In genomic region chr19:53389851-53390431, GRCm38 (mm10) we compare ENCODE assay signal across 8 mouse cellular contexts. TPM values are rescaled to one million over a fixed set of nuclear protein-coding genes. Genes with fewer than 3 reads are reported as not detected.
A peak's percentile ranks its signal among the peaks of the same experiment; 100 is the strongest.
DNase-seq lines count a peak whose midpoint lies in the region; ATAC-seq and TF ChIP-seq lines count a peak whose summit lies in the region.

No protein-coding gene starts in this region.

- peak; percentile 31; the same call in 1 of the 2 replicates for TF ChIP-seq CTCF in forebrain, postnatal 0 days (IDR thresholded peaks at IDR 0.05; ENCODE audit: low read depth)

- H3K4me1 ChIP-seq in forebrain, postnatal 0 days (ENCODE audit: insufficient read depth), result peaks cover 7% of the 10 kb centered on the region; the same call in 1 of the 2 replicates
- peaks cover 59% of the 10 kb centered on the region for H3K4me1 ChIP-seq in liver, embryonic 12.5 days
- peaks cover 12% of the 10 kb centered on the region for H3K4me1 ChIP-seq in neural tube, embryonic 14.5 days (ENCODE audit: control insufficient read depth, insufficient read depth, low read length)

- no peaks in the 10 kb centered on the region for H3K9me3 ChIP-seq in forebrain, postnatal 0 days (ENCODE audit: low read length)
- no peaks in the 10 kb centered on the region for H3K9me3 ChIP-seq in liver, embryonic 12.5 days (replicated peaks)
- no peaks in the 10 kb centered on the region for H3K9me3 ChIP-seq in neural tube, embryonic 14.5 days (ENCODE audit: control insufficient read depth, low read length)

- WGBS in forebrain, postnatal 0 days, result 1% methylated on average over 59 of the region's 59 CpGs
- WGBS in liver, embryonic 12.5 days (ENCODE audit: insufficient replicate concordance), result 2% methylated on average over 59 of the region's 59 CpGs
- under 1% methylated on average over 51 of the region's 59 CpGs for WGBS in neural tube, embryonic 14.5 days

- H3K4me3 ChIP-seq in forebrain, postnatal 0 days (ENCODE audit: low read depth, low read length), result peak overlapping the region; percentile 89
- peak overlapping the region; percentile 100 for H3K4me3 ChIP-seq in liver, embryonic 12.5 days
- peak overlapping the region; percentile 99 for H3K4me3 ChIP-seq in neural tube, embryonic 14.5 days (ENCODE audit: low read depth, low read length)

- peaks cover 26% of the 10 kb centered on the region for H3K36me3 ChIP-seq in forebrain, postnatal 0 days (ENCODE audit: insufficient read depth)
- H3K36me3 ChIP-seq in liver, embryonic 12.5 days, result peaks cover 39% of the 10 kb centered on the region
- peaks cover 19% of the 10 kb centered on the region for H3K36me3 ChIP-seq in neural tube, embryonic 14.5 days (ENCODE audit: control insufficient read depth, insufficient read depth, low read length)

- H3K27ac ChIP-seq in forebrain, postnatal 0 days (ENCODE audit: low read depth, low read length), result peak overlapping the region; percentile 98
- H3K27ac ChIP-seq in liver, embryonic 12.5 days, result peak overlapping the region; percentile 96
- peak overlapping the region; percentile 98 for H3K27ac ChIP-seq in neural tube, embryonic 14.5 days (ENCODE audit: low read depth, low read length)

- DNase-seq in adrenal gland, adult 8-10 months, result peak; percentile 54
- DNase-seq in adrenal gland, adult 2 months, result no peak
- DNase-seq in right cerebral cortex, postnatal 14 days, result peak; percentile 64
- no peak for DNase-seq in right cerebral cortex, postnatal 10 days (ENCODE audit: low spot score in 2 of 2)
- no peak for DNase-seq in forebrain, postnatal 0 days
- DNase-seq in kidney, postnatal 25 days, result no peak

- no peaks in the 10 kb centered on the region for H3K27me3 ChIP-seq in forebrain, postnatal 0 days (ENCODE audit: insufficient read depth, low read length)
- H3K27me3 ChIP-seq in liver, embryonic 12.5 days (replicated peaks), result no peaks in the 10 kb centered on the region
- H3K27me3 ChIP-seq in neural tube, embryonic 14.5 days (ENCODE audit: control insufficient read depth, insufficient read depth, low read length), result no peaks in the 10 kb centered on the region

- peak; percentile 76 for ATAC-seq in forebrain, postnatal 0 days
- peak; percentile 82 for ATAC-seq in liver, embryonic 12.5 days
- ATAC-seq in neural tube, embryonic 14.5 days (ENCODE audit: low read depth), result peak; percentile 89

- H3K9ac ChIP-seq in forebrain, postnatal 0 days, result peak overlapping the region; percentile 94
- H3K9ac ChIP-seq in liver, embryonic 12.5 days, result peak overlapping the region; percentile 99
- peak overlapping the region; percentile 97 for H3K9ac ChIP-seq in neural tube, embryonic 14.5 days (replicated peaks; ENCODE audit: low read depth, low read length)

- H3K4me2 ChIP-seq in forebrain, postnatal 0 days (ENCODE audit: low read depth), result peak overlapping the region; percentile 72
- peak overlapping the region; percentile 80 for H3K4me2 ChIP-seq in liver, embryonic 12.5 days
- peak overlapping the region; percentile 46 for H3K4me2 ChIP-seq in neural tube, embryonic 14.5 days (ENCODE audit: low read depth, low read length)

RNA-seq across cellular contexts. Expression of gene Smndc1, which starts 0.4 kb away (rescaled TPM):
- 10 to 100 TPM; 40.5 to 49.4 (median 45.6) TPM for total RNA-seq in adrenal gland, adult 8-10 months (2022)
- total RNA-seq in adrenal gland, adult 2 months (2021), result 10 to 100 TPM; 38.1 to 48.6 TPM
- polyA plus RNA-seq in adrenal gland, adult 2 months (2012; rRNA removed), result 1.2 TPM in 2 replicates
- total RNA-seq in forebrain, postnatal 0 days (2014; rRNA removed), result 13.9 and 15.5 TPM in 2 replicates
- 33.9 and 39.3 TPM in 2 replicates for polyA plus RNA-seq in forebrain, postnatal 0 days (2015; fragmentation: Nextera tagmentation; extraction: Ambion mirVana)
- polyA plus RNA-seq in liver, embryonic 12.5 days (2016; fragmentation: Nextera tagmentation; extraction: Ambion mirVana), result 29.3 and 30.6 TPM in 2 replicates
- polyA plus RNA-seq in neural tube, embryonic 14.5 days (2014; fragmentation: Nextera tagmentation; extraction: Ambion mirVana), result 34.6 and 40.2 TPM in 2 replicates

RNA-seq across cellular contexts. Expression of gene Gm10197, which starts 18.4 kb away (rescaled TPM):
- not detected for total RNA-seq in adrenal gland, adult 8-10 months (2022)
- total RNA-seq in adrenal gland, adult 2 months (2021), result not detected
- not detected in 2 replicates for polyA plus RNA-seq in adrenal gland, adult 2 months (2012; rRNA removed)
- total RNA-seq in forebrain, postnatal 0 days (2014; rRNA removed), result not detected in 2 replicates
- not detected in 2 replicates for polyA plus RNA-seq in forebrain, postnatal 0 days (2015; fragmentation: Nextera tagmentation; extraction: Ambion mirVana)
- not detected in 2 replicates for polyA plus RNA-seq in liver, embryonic 12.5 days (2016; fragmentation: Nextera tagmentation; extraction: Ambion mirVana)
- polyA plus RNA-seq in neural tube, embryonic 14.5 days (2014; fragmentation: Nextera tagmentation; extraction: Ambion mirVana), result 8.7 TPM in 1 of 2 replicates, not detected in the other

Comparison
In these comparisons a context has a peak if more than half of its experiments do, and no peak if none do; other contexts are left out.
1. DNase-seq: peak in adrenal gland, adult 8-10 months (single experiment) and right cerebral cortex, postnatal 14 days (single experiment); none in adrenal gland, adult 2 months (single experiment), right cerebral cortex, postnatal 10 days (0 of 2), forebrain, postnatal 0 days (single experiment) and kidney, postnatal 25 days (0 of 2).
2. RNA of gene Smndc1, which starts 0.4 kb away (polyA plus RNA-seq): 33.9 to 39.3 TPM in forebrain, postnatal 0 days, 34.6 to 40.2 TPM in neural tube, embryonic 14.5 days and 29.3 to 30.6 TPM in liver, embryonic 12.5 days; 1.2 TPM in adrenal gland, adult 2 months; every median in the first group is over 10 times any median in the second.
3. Peak in every context shown above with its lines, with median percentiles within 50 percentile points of each other: ATAC-seq, H3K27ac ChIP-seq, H3K4me2 ChIP-seq, H3K4me3 ChIP-seq and H3K9ac ChIP-seq.